Mouse (Mus musculus) heart, embryonic 13.5 days (tissue): ENCODE data around the gene Kalrn. TPM values are rescaled to one million over a fixed set of nuclear protein-coding genes. Genes with fewer than 3 reads are reported as not detected.

ENCODE experiments used
- ATAC-seq: fragments of 200-750 bp; cut with Nextera tagmentation; 2 replicates; pipeline ENCODE4 v1.8.0; 2017; ENCODE audit warnings: moderate TSS enrichment; ENCODE audit not compliant: insufficient number of reproducible peaks, low FRiP score, low TSS enrichment; ENCODE audit errors: extremely low read depth
- H3K27ac ChIP-seq: fragments of 300-500 bp; sonication (generic); replicated peaks from 2 replicates; pipeline ENCODE4 v1.5.1; 2015; ENCODE audit warnings: moderate library complexity, mild to moderate bottlenecking, inconsistent platforms
- H3K27me3 ChIP-seq: fragments of 300-500 bp; sonication (generic); replicated peaks from 2 replicates; pipeline ENCODE4 v1.6.1; 2015; ENCODE audit warnings: mild to moderate bottlenecking, inconsistent platforms
- H3K36me3 ChIP-seq: fragments of 300-500 bp; sonication (generic); 2 replicates; pipeline ENCODE4 v1.6.1; 2015; ENCODE audit warnings: mild to moderate bottlenecking, inconsistent platforms
- H3K4me1 ChIP-seq: fragments of 300-500 bp; sonication (generic); 2 replicates; pipeline ENCODE4 v1.6.1; 2015; ENCODE audit warnings: inconsistent platforms
- H3K4me2 ChIP-seq: fragments of 300-500 bp; sonication (generic); 2 replicates; pipeline ENCODE4 v1.6.1; 2015; ENCODE audit warnings: inconsistent platforms, mild to moderate bottlenecking, moderate library complexity
- H3K4me3 ChIP-seq: fragments of 300-500 bp; sonication (generic); 2 replicates; pipeline ENCODE4 v1.5.1; 2015; ENCODE audit warnings: moderate library complexity, mild to moderate bottlenecking, inconsistent platforms
- H3K9ac ChIP-seq: fragments of 300-500 bp; sonication (generic); 2 replicates; pipeline ENCODE4 v1.6.1; 2015; ENCODE audit warnings: inconsistent platforms, mild to moderate bottlenecking, moderate library complexity
- H3K9me3 ChIP-seq: fragments of 300-500 bp; sonication (generic); 2 replicates; pipeline ENCODE4 v1.6.1; 2016; ENCODE audit warnings: inconsistent platforms
- WGBS: fragments of 180-500 bp; shearing (Covaris S2); methylation state at CpG from one replicate; pipeline ENCODE4 v1.1.7; 2015; ENCODE audit warnings: mixed read lengths; 5-methylcytosine and 5-hydroxymethylcytosine counted together
- polyA plus RNA-seq: library from polyadenylated mRNA; unstranded; fragments of >200 nt; fragmentation: Nextera tagmentation; extraction: Ambion mirVana; gene quantifications from 2 replicates; pipeline ENCODE4 v1.2.1, GENCODE M21; 2015

The Kalrn gene
- polyA plus RNA-seq, 1 experiment from 2014 or later = 28.1 TPM

GRCm38 (mm10) chr16:34494741-34495140 lies 78.6 kb downstream of the Kalrn start:
- Histone ChIP-seq H3K36me3 (peaks cover 7% of the 10 kb centered on the region; the same call in 1 of the 2 replicates), H3K9ac (no peak overlapping the region), H3K4me2 (no peak overlapping the region), H3K27ac (no peak overlapping the region), H3K27me3 (no peaks in the 10 kb centered on the region), H3K4me1 (peaks cover 35% of the 10 kb centered on the region), H3K4me3 (no peak overlapping the region), H3K9me3 (no peaks in the 10 kb centered on the region; the same call in 1 of the 2 replicates)
- no peak for ATAC-seq
- WGBS = 90% methylated on average over 1 of the region's 1 CpGs

GRCm38 (mm10) chr16:34493914-34494313 lies 79.4 kb downstream of the Kalrn start:
- Histone ChIP-seq H3K4me1 (peaks cover 42% of the 10 kb centered on the region), H3K4me3 (no peak overlapping the region), H3K9me3 (no peaks in the 10 kb centered on the region; the same call in 1 of the 2 replicates), H3K36me3 (peaks cover 7% of the 10 kb centered on the region; the same call in 1 of the 2 replicates), H3K27ac (peak overlapping the region; percentile 34; the same call in 1 of the 2 replicates), H3K9ac (no peak overlapping the region), H3K27me3 (no peaks in the 10 kb centered on the region), H3K4me2 (no peak overlapping the region)
- WGBS = 56% methylated on average over 3 of the region's 3 CpGs
- no peak for ATAC-seq

- H3K27me3 ChIP-seq = no peaks in the 10 kb centered on the region
- no peak overlapping the region for H3K4me3 ChIP-seq
- H3K27ac ChIP-seq = peak overlapping the region; percentile 71
- 43% methylated on average over 8 of the region's 8 CpGs for WGBS
- no peak for ATAC-seq
- peaks cover 47% of the 10 kb centered on the region for H3K4me1 ChIP-seq
- H3K36me3 ChIP-seq = no peaks in the 10 kb centered on the region
- no peaks in the 10 kb centered on the region for H3K9me3 ChIP-seq
- H3K9ac ChIP-seq = peak overlapping the region; percentile 37
- peak overlapping the region; percentile 44 for H3K4me2 ChIP-seq
Measured at GRCm38 (mm10) chr16:34491225-34491624, 82.1 kb downstream of the Kalrn start.

GRCm38 (mm10) chr16:34490506-34490905 lies 82.8 kb downstream of the Kalrn start:
- Histone ChIP-seq H3K4me2 (peak overlapping the region; percentile 44), H3K9ac (peak overlapping the region; percentile 37; the same call in 1 of the 2 replicates), H3K4me1 (peaks cover 54% of the 10 kb centered on the region), H3K27me3 (no peaks in the 10 kb centered on the region), H3K9me3 (no peaks in the 10 kb centered on the region), H3K36me3 (no peaks in the 10 kb centered on the region), H3K27ac (peak overlapping the region; percentile 71), H3K4me3 (no peak overlapping the region)
- ATAC-seq = no peak
- WGBS = 27% methylated on average over 8 of the region's 8 CpGs

- Histone ChIP-seq H3K4me1 (peaks cover 60% of the 10 kb centered on the region), H3K27ac (peak overlapping the region; percentile 71), H3K36me3 (no peaks in the 10 kb centered on the region), H3K4me3 (no peak overlapping the region), H3K9ac (peak overlapping the region; percentile 59), H3K9me3 (no peaks in the 10 kb centered on the region), H3K27me3 (no peaks in the 10 kb centered on the region), H3K4me2 (no peak overlapping the region)
- 46% methylated on average over 3 of the region's 3 CpGs for WGBS
- no peak for ATAC-seq
Measured at GRCm38 (mm10) chr16:34489805-34490325, 83.5 kb downstream of the Kalrn start.

- no peak overlapping the region for H3K4me2 ChIP-seq
- no peaks in the 10 kb centered on the region for H3K9me3 ChIP-seq
- ATAC-seq = no peak
- no peaks in the 10 kb centered on the region for H3K36me3 ChIP-seq
- H3K9ac ChIP-seq = no peak overlapping the region
- H3K27me3 ChIP-seq = no peaks in the 10 kb centered on the region
- no peak overlapping the region for H3K27ac ChIP-seq
- H3K4me3 ChIP-seq = no peak overlapping the region
- 81% methylated on average over 5 of the region's 5 CpGs for WGBS
- H3K4me1 ChIP-seq = peaks cover 57% of the 10 kb centered on the region
Measured at GRCm38 (mm10) chr16:34487823-34488222, 85.5 kb downstream of the Kalrn start.

GRCm38 (mm10) chr16:34487268-34487667 lies 86.1 kb downstream of the Kalrn start:
- ATAC-seq = no peak
- H3K36me3 ChIP-seq = no peaks in the 10 kb centered on the region
- no peak overlapping the region for H3K9ac ChIP-seq
- WGBS = 83% methylated on average over 7 of the region's 7 CpGs
- H3K27me3 ChIP-seq = no peaks in the 10 kb centered on the region
- H3K4me1 ChIP-seq = peaks cover 57% of the 10 kb centered on the region
- H3K4me2 ChIP-seq = no peak overlapping the region
- no peak overlapping the region for H3K4me3 ChIP-seq
- no peaks in the 10 kb centered on the region for H3K9me3 ChIP-seq
- no peak overlapping the region for H3K27ac ChIP-seq

GRCm38 (mm10) chr16:34485483-34485882 lies 87.8 kb downstream of the Kalrn start:
- no peak for ATAC-seq
- Histone ChIP-seq H3K36me3 (no peaks in the 10 kb centered on the region), H3K9ac (peak overlapping the region; percentile 30; the same call in 1 of the 2 replicates), H3K27me3 (no peaks in the 10 kb centered on the region), H3K9me3 (no peaks in the 10 kb centered on the region), H3K4me2 (no peak overlapping the region), H3K4me3 (no peak overlapping the region), H3K4me1 (peaks cover 46% of the 10 kb centered on the region), H3K27ac (peak overlapping the region; percentile 82)
- WGBS = 34% methylated on average over 6 of the region's 6 CpGs

GRCm38 (mm10) chr16:34484921-34485320 lies 88.4 kb downstream of the Kalrn start:
- H3K27ac ChIP-seq = peak overlapping the region; percentile 82
- peak overlapping the region; percentile 40; the same call in 1 of the 2 replicates for H3K9ac ChIP-seq
- WGBS = 25% methylated on average over 3 of the region's 3 CpGs
- H3K27me3 ChIP-seq = no peaks in the 10 kb centered on the region
- no peak for ATAC-seq
- H3K4me1 ChIP-seq = peaks cover 41% of the 10 kb centered on the region
- H3K9me3 ChIP-seq = no peaks in the 10 kb centered on the region
- no peak overlapping the region for H3K4me2 ChIP-seq
- H3K4me3 ChIP-seq = no peak overlapping the region
- no peaks in the 10 kb centered on the region for H3K36me3 ChIP-seq

- WGBS = 80% methylated on average over 1 of the region's 1 CpGs
- 0 out of 2 replicates have a peak overlapping the region, but pooled peaks have one; percentile 43 for H3K27ac ChIP-seq
- no peaks in the 10 kb centered on the region for H3K36me3 ChIP-seq
- no peaks in the 10 kb centered on the region for H3K27me3 ChIP-seq
- no peak overlapping the region for H3K9ac ChIP-seq
- no peaks in the 10 kb centered on the region for H3K9me3 ChIP-seq
- H3K4me1 ChIP-seq = peaks cover 41% of the 10 kb centered on the region
- H3K4me2 ChIP-seq = no peak overlapping the region
- ATAC-seq = no peak
- no peak overlapping the region for H3K4me3 ChIP-seq
Measured at GRCm38 (mm10) chr16:34484213-34484612, 89.1 kb downstream of the Kalrn start.

GRCm38 (mm10) chr16:34483716-34484115 lies 89.6 kb downstream of the Kalrn start:
- no peak overlapping the region for H3K4me3 ChIP-seq
- no peak overlapping the region for H3K4me2 ChIP-seq
- 79% methylated on average over 6 of the region's 6 CpGs for WGBS
- no peak overlapping the region for H3K9ac ChIP-seq
- no peak for ATAC-seq
- H3K9me3 ChIP-seq = no peaks in the 10 kb centered on the region
- H3K4me1 ChIP-seq = peaks cover 43% of the 10 kb centered on the region
- no peaks in the 10 kb centered on the region for H3K36me3 ChIP-seq
- no peak overlapping the region for H3K27ac ChIP-seq
- no peaks in the 10 kb centered on the region for H3K27me3 ChIP-seq

- Histone ChIP-seq H3K9ac (no peak overlapping the region), H3K27me3 (no peaks in the 10 kb centered on the region), H3K27ac (no peak overlapping the region), H3K9me3 (no peaks in the 10 kb centered on the region), H3K36me3 (no peaks in the 10 kb centered on the region), H3K4me2 (no peak overlapping the region), H3K4me1 (peaks cover 62% of the 10 kb centered on the region), H3K4me3 (no peak overlapping the region)
- 68% methylated on average over 4 of the region's 4 CpGs for WGBS
- ATAC-seq = no peak
Measured at GRCm38 (mm10) chr16:34474741-34475140, 98.6 kb downstream of the Kalrn start.
